Mouse (Mus musculus): Measurements from ENCODE around the gene Spin2g.
"Not testable (repeated sequence)": the region's sequence is repeated elsewhere in the genome, so short reads cannot be mapped to it uniquely, and the experiment has no call there.

The Spin2g gene

DNA sequence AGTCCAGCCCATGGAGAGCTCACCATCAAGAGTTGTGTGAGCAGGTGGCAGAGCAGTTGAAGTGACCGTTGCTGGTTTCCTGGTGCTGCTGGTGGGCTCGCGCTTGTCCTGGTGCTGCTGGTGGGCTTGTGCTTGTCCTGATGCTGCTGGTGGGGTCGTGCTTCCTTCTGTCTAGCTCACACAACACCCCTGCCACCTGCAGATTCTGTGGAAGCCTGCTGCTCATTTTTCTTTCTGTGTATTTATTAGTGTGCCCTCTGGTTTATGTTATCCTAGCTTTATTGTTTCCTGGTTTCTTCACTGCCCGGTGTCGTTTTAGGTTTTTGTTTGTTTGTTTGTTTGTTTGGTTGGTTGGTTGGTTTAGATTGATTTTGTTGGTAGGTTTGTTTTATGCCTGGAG, at the start of gene Spin2g:
Gene Spin2g, minus strand, starts transcription at position 101 of the 400 bp plus-strand sequence.
- DNase-seq (ENCODE audit: low read depth): not testable (repeated sequence)

Data from induced T-regulatory cell, adult 2 months (primary cell).